Mouse (Mus musculus): ENCODE results near the gene 1110032A03Rik. TPM values are rescaled to one million over a fixed set of nuclear protein-coding genes. Genes with fewer than 3 reads are reported as not detected.

The 1110032A03Rik gene
- polyA plus RNA-seq, 1 experiment from 2014 or later: 55.9 TPM

- H3K9me3 ChIP-seq: no peaks in the 10 kb centered on the region
- WGBS: 16% methylated on average over 7 of the region's 7 CpGs
- ATAC-seq (replicated peaks): no peak
Observed at GRCm38 (mm10) chr9:50745806-50746205, 29.5 kb downstream of the 1110032A03Rik start.

GRCm38 (mm10) chr9:50742744-50743143 is 32.6 kb downstream of the 1110032A03Rik start:
- no peak for ATAC-seq (replicated peaks)
- Histone ChIP-seq H3K27ac (replicated peaks) (no peak overlapping the region), H3K4me3 (no peak overlapping the region), H3K4me1 (peaks cover 11% of the 10 kb centered on the region), H3K4me2 (replicated peaks) (no peak overlapping the region), H3K27me3 (peaks cover 7% of the 10 kb centered on the region; the same call in 1 of the 2 replicates), H3K9ac (replicated peaks) (no peak overlapping the region), H3K9me3 (no peaks in the 10 kb centered on the region), H3K36me3 (no peaks in the 10 kb centered on the region)
- 78% methylated on average over 2 of the region's 2 CpGs for WGBS

More at GRCm38 (mm10) chr9:50745806-50746205, 29.5 kb downstream of the 1110032A03Rik start:
- Histone ChIP-seq H3K4me2 (replicated peaks) (peak overlapping the region; percentile 44), H3K36me3 (no peaks in the 10 kb centered on the region), H3K4me1 (no peaks in the 10 kb centered on the region), H3K27ac (replicated peaks) (no peak overlapping the region), H3K4me3 (peak overlapping the region; percentile 33), H3K27me3 (peaks cover 7% of the 10 kb centered on the region; the same call in 1 of the 2 replicates), H3K9ac (replicated peaks) (peak overlapping the region; percentile 22)

- 85% methylated on average over 3 of the region's 3 CpGs for WGBS
- no peak overlapping the region for H3K27ac ChIP-seq (replicated peaks)
Observed at GRCm38 (mm10) chr9:50742261-50742660, 33.1 kb downstream of the 1110032A03Rik start.

GRCm38 (mm10) chr9:50740867-50741784 is 34.2 kb downstream of the 1110032A03Rik start:
- no peak overlapping the region for H3K4me2 ChIP-seq (replicated peaks)
- WGBS: 88% methylated on average over 14 of the region's 14 CpGs
- no peak for ATAC-seq (replicated peaks)
- no peak overlapping the region for H3K9ac ChIP-seq (replicated peaks)
- H3K27ac ChIP-seq (replicated peaks): no peak overlapping the region
- H3K27me3 ChIP-seq: peaks cover 5% of the 10 kb centered on the region; the same call in 1 of the 2 replicates
- no peak overlapping the region for H3K4me3 ChIP-seq
- H3K36me3 ChIP-seq: no peaks in the 10 kb centered on the region
- peaks cover 11% of the 10 kb centered on the region for H3K4me1 ChIP-seq
- H3K9me3 ChIP-seq: no peaks in the 10 kb centered on the region

More at GRCm38 (mm10) chr9:50742261-50742660, 33.1 kb downstream of the 1110032A03Rik start:
- Histone ChIP-seq H3K4me3 (no peak overlapping the region), H3K27me3 (peaks cover 7% of the 10 kb centered on the region; the same call in 1 of the 2 replicates), H3K4me2 (replicated peaks) (no peak overlapping the region), H3K4me1 (peaks cover 11% of the 10 kb centered on the region), H3K9ac (replicated peaks) (no peak overlapping the region), H3K36me3 (no peaks in the 10 kb centered on the region), H3K9me3 (no peaks in the 10 kb centered on the region)
- ATAC-seq (replicated peaks): no peak

- Histone ChIP-seq H3K27me3 (no peaks in the 10 kb centered on the region), H3K4me2 (replicated peaks) (peak within 1 kb of the TSS; percentile 54), H3K4me1 (peaks cover 16% of the 10 kb centered on the region), H3K9me3 (no peaks in the 10 kb centered on the region), H3K9ac (replicated peaks) (peak within 1 kb of the TSS; percentile 23; the same call in 1 of the 2 replicates), H3K4me3 (peak within 1 kb of the TSS; percentile 37), H3K36me3 (no peaks in the 10 kb centered on the region), H3K27ac (replicated peaks) (no peak within 1 kb of the TSS)
- 12% methylated on average over 36 of the region's 36 CpGs for WGBS
- ATAC-seq (replicated peaks): peak; percentile 95
Observed at GRCm38 (mm10) chr9:50738914-50739870, 36.1 kb downstream of the 1110032A03Rik start, which contains the start of gene Dixdc1. Gene Dixdc1, minus strand, starts transcription at chr9:50739517.

- no peak overlapping the region for H3K27ac ChIP-seq (replicated peaks)
- no peak overlapping the region for H3K9ac ChIP-seq (replicated peaks)
- no peaks in the 10 kb centered on the region for H3K27me3 ChIP-seq
- no peak overlapping the region for H3K4me3 ChIP-seq
- H3K36me3 ChIP-seq: no peaks in the 10 kb centered on the region
- WGBS: 3% methylated on average over 9 of the region's 9 CpGs
- ATAC-seq (replicated peaks): no peak
- no peaks in the 10 kb centered on the region for H3K9me3 ChIP-seq
- H3K4me2 ChIP-seq (replicated peaks): peak overlapping the region; percentile 29; the same call in 1 of the 2 replicates
- H3K4me1 ChIP-seq: peaks cover 24% of the 10 kb centered on the region
Observed at GRCm38 (mm10) chr9:50734989-50735388, 40.3 kb downstream of the 1110032A03Rik start.

GRCm38 (mm10) chr9:50732560-50732959 is 42.8 kb downstream of the 1110032A03Rik start:
- H3K9ac ChIP-seq (replicated peaks): no peak overlapping the region
- no peaks in the 10 kb centered on the region for H3K27me3 ChIP-seq
- peaks cover 22% of the 10 kb centered on the region for H3K4me1 ChIP-seq
- H3K27ac ChIP-seq (replicated peaks): peak overlapping the region; percentile 52
- 4% methylated on average over 4 of the region's 4 CpGs for WGBS
- no peaks in the 10 kb centered on the region for H3K36me3 ChIP-seq
- H3K4me3 ChIP-seq: no peak overlapping the region
- ATAC-seq (replicated peaks): no peak
- no peaks in the 10 kb centered on the region for H3K9me3 ChIP-seq
- no peak overlapping the region for H3K4me2 ChIP-seq (replicated peaks)

- Histone ChIP-seq H3K9ac (replicated peaks) (no peak overlapping the region), H3K4me1 (peaks cover 47% of the 10 kb centered on the region), H3K4me2 (replicated peaks) (no peak overlapping the region), H3K4me3 (no peak overlapping the region), H3K27me3 (no peaks in the 10 kb centered on the region), H3K36me3 (no peaks in the 10 kb centered on the region), H3K27ac (replicated peaks) (no peak overlapping the region), H3K9me3 (no peaks in the 10 kb centered on the region)
- 78% methylated on average over 4 of the region's 4 CpGs for WGBS
- no peak for ATAC-seq (replicated peaks)
Observed at GRCm38 (mm10) chr9:50729600-50729999, 45.7 kb downstream of the 1110032A03Rik start.

GRCm38 (mm10) chr9:50727925-50728651 is 47.2 kb downstream of the 1110032A03Rik start:
- peaks cover 60% of the 10 kb centered on the region for H3K4me1 ChIP-seq
- H3K36me3 ChIP-seq: no peaks in the 10 kb centered on the region

GRCm38 (mm10) chr9:50727171-50727924 is 48.0 kb downstream of the 1110032A03Rik start:
- ATAC-seq (replicated peaks): peak; percentile 27
- peaks cover 60% of the 10 kb centered on the region for H3K4me1 ChIP-seq
- 3% methylated on average over 30 of the region's 30 CpGs for WGBS

More at GRCm38 (mm10) chr9:50727925-50728651, 47.2 kb downstream of the 1110032A03Rik start:
- ATAC-seq (replicated peaks): peak; percentile 98
- H3K4me2 ChIP-seq (replicated peaks): peak overlapping the region; percentile 78
- no peaks in the 10 kb centered on the region for H3K9me3 ChIP-seq
- peak overlapping the region; percentile 87 for H3K27ac ChIP-seq (replicated peaks)
- H3K9ac ChIP-seq (replicated peaks): peak overlapping the region; percentile 57
- peak overlapping the region; percentile 57 for H3K4me3 ChIP-seq
- H3K27me3 ChIP-seq: no peaks in the 10 kb centered on the region
- under 1% methylated on average over 45 of the region's 45 CpGs for WGBS

More at GRCm38 (mm10) chr9:50727171-50727924, 48.0 kb downstream of the 1110032A03Rik start:
- H3K9me3 ChIP-seq: no peaks in the 10 kb centered on the region
- no peaks in the 10 kb centered on the region for H3K27me3 ChIP-seq
- peak overlapping the region; percentile 87 for H3K27ac ChIP-seq (replicated peaks)
- peak overlapping the region; percentile 78 for H3K4me2 ChIP-seq (replicated peaks)
- H3K36me3 ChIP-seq: no peaks in the 10 kb centered on the region
- peak overlapping the region; percentile 57 for H3K4me3 ChIP-seq
- H3K9ac ChIP-seq (replicated peaks): peak overlapping the region; percentile 57

Measured in forebrain, embryonic 15.5 days (tissue).